Mouse (Mus musculus) small intestine, adult 2 months (tissue): Measurements from ENCODE around the gene Alkbh5.

Experiments used
- CTCF ChIP-seq: fragments of 200-500 bp; IDR thresholded peaks from 2 replicates; pipeline ENCODE4 v1.5.1; 2012; ENCODE audit warnings: low read depth, mild to moderate bottlenecking, control low read depth, inconsistent platforms, low read length, moderate library complexity, mixed read lengths; ENCODE audit not compliant: insufficient replicate concordance, insufficient read length; ENCODE audit errors: extremely low read depth
- POLR2A ChIP-seq: fragments of 200-500 bp; IDR thresholded peaks from 2 replicates; pipeline ENCODE4 v1.6.1; 2012; ENCODE audit warnings: low read depth, mild to moderate bottlenecking, control low read depth, inconsistent platforms, low read length, moderate library complexity

DNA sequence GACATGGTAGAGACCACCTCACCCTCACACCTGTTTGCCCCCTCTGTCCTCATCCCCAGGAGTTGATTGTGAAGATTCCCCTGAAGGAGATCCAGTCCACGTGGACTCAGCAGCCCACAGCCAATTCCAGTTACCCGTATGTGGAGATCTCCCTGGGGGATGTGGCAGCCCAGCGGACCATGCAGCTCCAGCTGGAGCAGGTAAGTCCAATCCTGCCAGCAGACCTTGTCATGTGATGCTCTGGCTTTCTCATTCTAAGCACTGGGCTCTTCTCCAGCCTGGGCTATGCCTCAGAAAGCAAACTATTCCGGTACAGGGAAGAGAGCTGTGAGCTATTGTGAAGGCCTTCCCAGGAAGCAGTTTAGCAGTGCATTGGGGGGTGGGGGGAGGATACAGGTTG is 9.7 kb upstream of the Alkbh5 start:
- no peak for TF ChIP-seq CTCF
- TF ChIP-seq POLR2A = no peak
